Mouse (Mus musculus) liver, embryonic 14.5 days (tissue): ENCODE measurements around the gene Birc2.

Experiments
- CTCF ChIP-seq: IDR thresholded peaks from 2 replicates; pipeline ENCODE4 v1.5.1; 2016; ENCODE audit warnings: antibody characterized with exemption, low read depth, control low read depth
- EP300 ChIP-seq: IDR thresholded peaks from 2 replicates; pipeline ENCODE4 v1.6.1; 2016; ENCODE audit warnings: antibody characterized with exemption, low read depth

GRCm38 (mm10) chr9:7796129-7796864 lies 40.6 kb downstream of the Birc2 start:
- no peak for TF ChIP-seq CTCF
- no peak for TF ChIP-seq EP300
